Mouse (Mus musculus) midbrain, embryonic 13.5 days (tissue): Measurements from ENCODE around the gene Papln. TPM values are rescaled to one million over a fixed set of nuclear protein-coding genes. Genes with fewer than 3 reads are reported as not detected.

Experiments used
- ATAC-seq: fragments of 200-750 bp; cut with Nextera tagmentation; 2 replicates; pipeline ENCODE4 v1.8.0; 2017; ENCODE audit warnings: mild to moderate bottlenecking, moderate TSS enrichment, moderate library complexity
- H3K27ac ChIP-seq: fragments of 300-500 bp; sonication (generic); 2 replicates; pipeline ENCODE4 v1.5.1; 2015; ENCODE audit warnings: inconsistent platforms, mild to moderate bottlenecking, moderate library complexity
- H3K27me3 ChIP-seq: fragments of 300-500 bp; sonication (generic); 2 replicates; pipeline ENCODE4 v1.6.1; 2015; ENCODE audit warnings: mild to moderate bottlenecking, inconsistent platforms
- H3K36me3 ChIP-seq: fragments of 300-500 bp; sonication (generic); 2 replicates; pipeline ENCODE4 v1.6.1; 2015; ENCODE audit warnings: mild to moderate bottlenecking, inconsistent platforms
- H3K4me1 ChIP-seq: fragments of 300-500 bp; sonication (generic); replicated peaks from 2 replicates; pipeline ENCODE4 v1.6.1; 2015; ENCODE audit warnings: inconsistent platforms
- H3K4me2 ChIP-seq: fragments of 300-500 bp; sonication (generic); replicated peaks from 2 replicates; pipeline ENCODE4 v1.6.1; 2015; ENCODE audit warnings: moderate library complexity, mild to moderate bottlenecking, inconsistent platforms
- H3K4me3 ChIP-seq: fragments of 300-500 bp; sonication (generic); replicated peaks from 2 replicates; pipeline ENCODE4 v1.5.1; 2015; ENCODE audit warnings: mild to moderate bottlenecking, inconsistent platforms
- H3K9ac ChIP-seq: fragments of 300-500 bp; sonication (generic); replicated peaks from 2 replicates; pipeline ENCODE4 v1.6.1; 2015; ENCODE audit warnings: mild to moderate bottlenecking, inconsistent platforms
- H3K9me3 ChIP-seq: fragments of 300-500 bp; sonication (generic); 2 replicates; pipeline ENCODE4 v1.6.1; 2016; ENCODE audit warnings: mild to moderate bottlenecking, inconsistent platforms
- WGBS: fragments of 180-500 bp; shearing (Covaris S2); methylation state at CpG from one replicate; pipeline ENCODE4 v1.1.7; 2015; 5-methylcytosine and 5-hydroxymethylcytosine counted together
- polyA plus RNA-seq: library from polyadenylated mRNA; unstranded; fragments of >200 nt; fragmentation: Nextera tagmentation; extraction: Ambion mirVana; gene quantifications from 2 replicates; pipeline ENCODE4 v1.2.1, GENCODE M21; 2015

The Papln gene
- polyA plus RNA-seq, 1 experiment from 2014 or later: 0.11 TPM

- ATAC-seq: peak; percentile 49
- no peak overlapping the region for H3K4me3 ChIP-seq
- no peaks in the 10 kb centered on the region for H3K36me3 ChIP-seq
- H3K27ac ChIP-seq: peak overlapping the region; percentile 35; the same call in 1 of the 2 replicates
- no peak overlapping the region for H3K9ac ChIP-seq
- no peaks in the 10 kb centered on the region for H3K9me3 ChIP-seq
- H3K4me1 ChIP-seq: peaks cover 15% of the 10 kb centered on the region
- peak overlapping the region; percentile 28 for H3K4me2 ChIP-seq
- H3K27me3 ChIP-seq: peaks cover 5% of the 10 kb centered on the region; the same call in 1 of the 2 replicates
- WGBS: 7% methylated on average over 25 of the region's 25 CpGs
Observed at GRCm38 (mm10) chr12:83770418-83771256, 7.2 kb downstream of the Papln start.

- H3K9me3 ChIP-seq: no peaks in the 10 kb centered on the region
- H3K36me3 ChIP-seq: no peaks in the 10 kb centered on the region
- no peak for ATAC-seq
- H3K4me1 ChIP-seq: peaks cover 8% of the 10 kb centered on the region
- H3K27ac ChIP-seq: no peak overlapping the region
- no peak overlapping the region for H3K4me3 ChIP-seq
- no peak overlapping the region for H3K4me2 ChIP-seq
- WGBS: 56% methylated on average over 12 of the region's 12 CpGs
- H3K27me3 ChIP-seq: no peaks in the 10 kb centered on the region
- no peak overlapping the region for H3K9ac ChIP-seq
Observed at GRCm38 (mm10) chr12:83775621-83776020, 12.2 kb downstream of the Papln start.

GRCm38 (mm10) chr12:83776766-83777165, 13.3 kb downstream of the Papln start:
- H3K27ac ChIP-seq: no peak overlapping the region
- 91% methylated on average over 7 of the region's 7 CpGs for WGBS
- no peaks in the 10 kb centered on the region for H3K36me3 ChIP-seq
- H3K4me2 ChIP-seq: no peak overlapping the region
- 0 out of 2 replicates have a peak, but pooled peaks cover 10% of the 10 kb centered on the region for H3K4me1 ChIP-seq
- no peak overlapping the region for H3K4me3 ChIP-seq
- H3K9ac ChIP-seq: no peak overlapping the region
- no peaks in the 10 kb centered on the region for H3K9me3 ChIP-seq
- no peaks in the 10 kb centered on the region for H3K27me3 ChIP-seq
- ATAC-seq: no peak

GRCm38 (mm10) chr12:83780181-83780580, 16.7 kb downstream of the Papln start:
- Histone ChIP-seq H3K4me3 (no peak overlapping the region), H3K27me3 (no peaks in the 10 kb centered on the region), H3K9ac (no peak overlapping the region), H3K4me2 (no peak overlapping the region), H3K4me1 (0 out of 2 replicates have a peak, but pooled peaks cover 10% of the 10 kb centered on the region), H3K9me3 (no peaks in the 10 kb centered on the region), H3K36me3 (no peaks in the 10 kb centered on the region), H3K27ac (no peak overlapping the region)
- WGBS: 90% methylated on average over 3 of the region's 3 CpGs
- no peak for ATAC-seq

GRCm38 (mm10) chr12:83781204-83781603, 17.8 kb downstream of the Papln start:
- no peaks in the 10 kb centered on the region for H3K27me3 ChIP-seq
- H3K4me3 ChIP-seq: no peak overlapping the region
- H3K9ac ChIP-seq: no peak overlapping the region
- 0 out of 2 replicates have a peak, but pooled peaks cover 5% of the 10 kb centered on the region for H3K4me1 ChIP-seq
- 75% methylated on average over 7 of the region's 7 CpGs for WGBS
- H3K36me3 ChIP-seq: no peaks in the 10 kb centered on the region
- H3K27ac ChIP-seq: no peak overlapping the region
- no peak overlapping the region for H3K4me2 ChIP-seq
- ATAC-seq: no peak
- no peaks in the 10 kb centered on the region for H3K9me3 ChIP-seq

GRCm38 (mm10) chr12:83781640-83782278, 18.3 kb downstream of the Papln start:
- H3K4me2 ChIP-seq: no peak overlapping the region
- WGBS: 78% methylated on average over 23 of the region's 23 CpGs
- no peak overlapping the region for H3K4me3 ChIP-seq
- H3K9ac ChIP-seq: no peak overlapping the region
- no peak overlapping the region for H3K27ac ChIP-seq
- no peak for ATAC-seq
- H3K4me1 ChIP-seq: 0 out of 2 replicates have a peak, but pooled peaks cover 5% of the 10 kb centered on the region
- no peaks in the 10 kb centered on the region for H3K9me3 ChIP-seq
- H3K27me3 ChIP-seq: no peaks in the 10 kb centered on the region
- no peaks in the 10 kb centered on the region for H3K36me3 ChIP-seq

- no peak overlapping the region for H3K4me3 ChIP-seq
Observed at GRCm38 (mm10) chr12:83782669-83783068, 19.2 kb downstream of the Papln start.

GRCm38 (mm10) chr12:83785305-83785704, 21.9 kb downstream of the Papln start:
- WGBS: 65% methylated on average over 4 of the region's 4 CpGs
- H3K36me3 ChIP-seq: no peaks in the 10 kb centered on the region
- H3K9me3 ChIP-seq: no peaks in the 10 kb centered on the region
- 0 out of 2 replicates have a peak, but pooled peaks cover 5% of the 10 kb centered on the region for H3K4me1 ChIP-seq
- no peak overlapping the region for H3K9ac ChIP-seq
- no peak overlapping the region for H3K4me3 ChIP-seq
- no peak for ATAC-seq
- no peaks in the 10 kb centered on the region for H3K27me3 ChIP-seq
- H3K27ac ChIP-seq: no peak overlapping the region
- H3K4me2 ChIP-seq: no peak overlapping the region

More at GRCm38 (mm10) chr12:83782669-83783068, 19.2 kb downstream of the Papln start:
- no peak overlapping the region for H3K4me2 ChIP-seq
- 0 out of 2 replicates have a peak, but pooled peaks cover 5% of the 10 kb centered on the region for H3K4me1 ChIP-seq
- no peak overlapping the region for H3K9ac ChIP-seq
- H3K9me3 ChIP-seq: no peaks in the 10 kb centered on the region
- no peaks in the 10 kb centered on the region for H3K36me3 ChIP-seq
- WGBS: 92% methylated on average over 10 of the region's 10 CpGs
- H3K27ac ChIP-seq: no peak overlapping the region
- no peaks in the 10 kb centered on the region for H3K27me3 ChIP-seq
- no peak for ATAC-seq

GRCm38 (mm10) chr12:83789051-83789780, 25.8 kb downstream of the Papln start:
- no peaks in the 10 kb centered on the region for H3K4me1 ChIP-seq
- no peak overlapping the region for H3K9ac ChIP-seq
- ATAC-seq: no peak
- no peak overlapping the region for H3K27ac ChIP-seq
- peaks cover 13% of the 10 kb centered on the region for H3K36me3 ChIP-seq
- no peaks in the 10 kb centered on the region for H3K9me3 ChIP-seq
- 92% methylated on average over 17 of the region's 17 CpGs for WGBS
- H3K27me3 ChIP-seq: no peaks in the 10 kb centered on the region
- no peak overlapping the region for H3K4me3 ChIP-seq
- H3K4me2 ChIP-seq: no peak overlapping the region

GRCm38 (mm10) chr12:83789781-83790140, 26.3 kb downstream of the Papln start:
- 55% methylated on average over 4 of the region's 4 CpGs for WGBS
- ATAC-seq: no peak
- Histone ChIP-seq H3K4me3 (no peak overlapping the region), H3K9ac (no peak overlapping the region), H3K4me1 (no peaks in the 10 kb centered on the region), H3K9me3 (no peaks in the 10 kb centered on the region), H3K27ac (no peak overlapping the region), H3K27me3 (no peaks in the 10 kb centered on the region), H3K36me3 (peaks cover 14% of the 10 kb centered on the region), H3K4me2 (no peak overlapping the region)

- no peaks in the 10 kb centered on the region for H3K4me1 ChIP-seq
- H3K27me3 ChIP-seq: no peaks in the 10 kb centered on the region
- no peak overlapping the region for H3K27ac ChIP-seq
- H3K9me3 ChIP-seq: no peaks in the 10 kb centered on the region
- H3K4me2 ChIP-seq: no peak overlapping the region
- ATAC-seq: no peak
- no peak overlapping the region for H3K9ac ChIP-seq
- no peak overlapping the region for H3K4me3 ChIP-seq
- peaks cover 24% of the 10 kb centered on the region for H3K36me3 ChIP-seq
- 73% methylated on average over 4 of the region's 4 CpGs for WGBS
Observed at GRCm38 (mm10) chr12:83790749-83791148, 27.3 kb downstream of the Papln start.

GRCm38 (mm10) chr12:83791737-83792136, 28.3 kb downstream of the Papln start:
- no peaks in the 10 kb centered on the region for H3K4me1 ChIP-seq
- ATAC-seq: no peak
- no peak overlapping the region; the same call in 1 of the 2 replicates for H3K27ac ChIP-seq
- no peak overlapping the region for H3K4me3 ChIP-seq
- H3K9ac ChIP-seq: no peak overlapping the region
- no peak overlapping the region for H3K4me2 ChIP-seq
- no peaks in the 10 kb centered on the region for H3K27me3 ChIP-seq
- 88% methylated on average over 10 of the region's 10 CpGs for WGBS
- H3K36me3 ChIP-seq: peaks cover 30% of the 10 kb centered on the region
- H3K9me3 ChIP-seq: no peaks in the 10 kb centered on the region
